Mouse (Mus musculus) hindbrain, embryonic 16.5 days (tissue): ENCODE data around the gene Ugt1a9. TPM values are rescaled to one million over a fixed set of nuclear protein-coding genes. Genes with fewer than 3 reads are reported as not detected.

Experiments
- ATAC-seq: fragments of 200-750 bp; cut with Nextera tagmentation; 2 replicates; pipeline ENCODE4 v1.8.0; 2017; ENCODE audit warnings: moderate TSS enrichment, moderate library complexity
- H3K27ac ChIP-seq: fragments of 300-500 bp; sonication (generic); 2 replicates; pipeline ENCODE4 v1.5.1; 2014; ENCODE audit warnings: low read depth, mild to moderate bottlenecking, control low read depth, low read length, moderate library complexity
- H3K27me3 ChIP-seq: fragments of 300-500 bp; sonication (generic); replicated peaks from 2 replicates; pipeline ENCODE4 v1.6.1; 2014; ENCODE audit warnings: low read length; ENCODE audit not compliant: control insufficient read depth, insufficient read depth
- H3K36me3 ChIP-seq: fragments of 300-500 bp; sonication (generic); 2 replicates; pipeline ENCODE4 v1.6.1; 2014; ENCODE audit warnings: mild to moderate bottlenecking, low read length, moderate library complexity, mixed read lengths; ENCODE audit not compliant: control insufficient read depth, insufficient read depth
- H3K4me1 ChIP-seq: fragments of 300-500 bp; sonication (generic); 2 replicates; pipeline ENCODE4 v1.6.1; 2014; ENCODE audit warnings: low read depth, low read length; ENCODE audit not compliant: control insufficient read depth, insufficient read depth
- H3K4me2 ChIP-seq: fragments of 300-500 bp; sonication (generic); 2 replicates; pipeline ENCODE4 v1.6.1; 2014; ENCODE audit warnings: mild to moderate bottlenecking, low read length, control low read depth, moderate library complexity
- H3K4me3 ChIP-seq: fragments of 300-500 bp; sonication (generic); 2 replicates; pipeline ENCODE4 v1.5.1; 2014; ENCODE audit warnings: mild to moderate bottlenecking, low read length, control low read depth, moderate library complexity
- H3K9ac ChIP-seq: fragments of 300-500 bp; sonication (generic); 2 replicates; pipeline ENCODE4 v1.6.1; 2014; ENCODE audit warnings: low read depth, mild to moderate bottlenecking, control low read depth, low read length, moderate library complexity
- H3K9me3 ChIP-seq: fragments of 300-500 bp; sonication (generic); 2 replicates; pipeline ENCODE4 v1.6.1; 2014; ENCODE audit warnings: mild to moderate bottlenecking, low read length, moderate library complexity; ENCODE audit not compliant: control insufficient read depth
- WGBS: fragments of 180-500 bp; shearing (Covaris S2); extraction: QIAGEN DNeasy Blood & Tissue Kit; methylation state at CpG from one replicate; pipeline ENCODE4 v1.1.7; 2014; 5-methylcytosine and 5-hydroxymethylcytosine counted together
- polyA plus RNA-seq: library from polyadenylated mRNA; unstranded; fragments of >200 nt; fragmentation: Nextera tagmentation; extraction: Ambion mirVana; gene quantifications from 2 replicates; pipeline ENCODE4 v1.2.1, GENCODE M21; 2015

Gene Ugt1a9
- polyA plus RNA-seq, 1 experiment from 2014 or later: not detected

DNA sequence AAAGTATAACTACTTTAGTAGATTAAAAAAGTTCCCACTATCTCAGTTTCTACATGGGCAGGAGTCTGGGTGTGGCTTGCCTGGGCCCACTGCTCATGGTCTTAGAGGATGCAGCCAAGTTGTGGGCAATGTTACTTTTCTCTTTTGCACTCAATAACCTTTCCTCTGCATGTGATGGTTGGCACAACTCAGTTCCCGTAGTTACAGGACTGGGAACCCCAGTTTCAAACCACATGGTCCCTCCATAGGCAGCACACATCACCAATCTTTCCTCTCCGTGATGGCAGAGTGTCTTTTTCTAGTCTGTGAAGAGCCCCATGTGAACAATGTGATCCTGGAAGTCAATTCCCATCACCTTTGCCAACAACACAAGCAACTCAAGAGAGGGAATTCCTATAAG is 156.9 kb downstream of the Ugt1a9 start:
- Histone ChIP-seq H3K9me3 (peaks cover 71% of the 10 kb centered on the region), H3K4me3 (no peak overlapping the region), H3K9ac (no peak overlapping the region), H3K27me3 (no peaks in the 10 kb centered on the region), H3K36me3 (no peaks in the 10 kb centered on the region), H3K27ac (no peak overlapping the region), H3K4me1 (no peaks in the 10 kb centered on the region), H3K4me2 (no peak overlapping the region)
- no peak for ATAC-seq
- WGBS: 56% methylated on average over 2 of the region's 2 CpGs

DNA sequence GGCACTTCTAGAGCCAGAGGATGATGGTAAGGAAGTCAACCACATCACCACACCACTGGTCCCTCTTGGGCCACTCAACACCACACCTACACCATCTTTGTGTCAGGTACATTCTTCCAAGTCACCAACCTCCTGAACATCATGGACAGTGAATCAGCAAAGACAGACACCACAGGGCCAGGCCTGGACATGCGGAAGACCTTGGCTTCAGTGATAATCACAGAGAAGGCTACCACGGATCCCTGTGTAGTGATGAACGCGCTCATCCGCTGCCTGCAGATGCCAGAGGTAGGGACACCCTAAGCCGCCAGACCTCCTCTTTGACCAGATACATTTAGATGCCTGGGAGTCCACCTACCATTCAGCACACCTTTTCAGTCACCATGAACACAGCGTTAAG is 157.5 kb downstream of the Ugt1a9 start:
- Histone ChIP-seq H3K27me3 (no peaks in the 10 kb centered on the region), H3K9me3 (peaks cover 77% of the 10 kb centered on the region), H3K4me3 (no peak overlapping the region), H3K36me3 (no peaks in the 10 kb centered on the region), H3K4me1 (no peaks in the 10 kb centered on the region), H3K9ac (no peak overlapping the region), H3K27ac (no peak overlapping the region), H3K4me2 (no peak overlapping the region)
- 70% methylated on average over 7 of the region's 7 CpGs for WGBS
- ATAC-seq: no peak

DNA sequence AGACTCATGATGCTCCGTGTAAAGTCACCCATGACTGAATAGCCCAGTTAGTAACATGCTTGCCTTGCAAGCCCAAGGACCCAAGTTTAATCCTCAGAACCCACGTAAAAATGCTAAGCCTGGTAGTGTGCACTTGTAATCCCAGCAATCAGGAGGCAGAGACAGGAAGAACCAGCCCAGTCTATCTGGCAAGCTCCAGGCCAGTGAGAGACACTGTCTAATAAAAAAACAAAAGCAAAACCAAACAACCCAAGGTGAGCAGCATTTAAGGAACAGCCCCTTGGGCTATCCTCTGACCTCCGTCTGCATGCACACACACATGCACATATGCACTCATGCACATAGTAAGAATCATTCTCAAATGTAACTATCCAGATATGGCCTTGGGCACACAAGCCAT is 159.0 kb downstream of the Ugt1a9 start:
- no peak overlapping the region for H3K4me2 ChIP-seq
- no peaks in the 10 kb centered on the region for H3K27me3 ChIP-seq
- no peak overlapping the region for H3K4me3 ChIP-seq
- no peaks in the 10 kb centered on the region for H3K4me1 ChIP-seq
- ATAC-seq: no peak
- no peak overlapping the region for H3K9ac ChIP-seq
- WGBS: 83% methylated on average over 3 of the region's 3 CpGs
- no peaks in the 10 kb centered on the region for H3K36me3 ChIP-seq
- H3K9me3 ChIP-seq: peaks cover 92% of the 10 kb centered on the region
- H3K27ac ChIP-seq: no peak overlapping the region

DNA sequence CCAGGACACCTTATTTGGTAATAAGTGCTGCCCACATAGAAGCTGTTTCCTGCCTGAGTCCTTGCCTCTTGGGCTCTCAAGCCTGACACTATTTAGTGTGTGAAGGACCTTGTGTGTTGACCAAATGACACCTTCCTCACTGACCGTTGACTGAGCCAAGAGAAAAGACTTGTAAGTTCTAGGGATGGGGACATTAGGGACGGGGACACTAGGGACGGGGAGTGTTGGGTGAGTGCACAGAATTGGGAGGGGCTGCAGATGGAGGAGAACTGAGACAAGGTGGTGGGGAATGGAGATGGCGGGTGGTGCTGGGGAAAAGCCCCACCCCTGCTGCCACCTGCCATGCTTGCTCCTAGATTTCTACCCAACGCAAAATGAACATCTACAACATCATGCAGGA is 159.4 kb downstream of the Ugt1a9 start:
- no peaks in the 10 kb centered on the region for H3K27me3 ChIP-seq
- no peaks in the 10 kb centered on the region for H3K4me1 ChIP-seq
- no peak for ATAC-seq
- H3K36me3 ChIP-seq: no peaks in the 10 kb centered on the region
- no peak overlapping the region for H3K4me3 ChIP-seq
- peaks cover 96% of the 10 kb centered on the region for H3K9me3 ChIP-seq
- no peak overlapping the region for H3K9ac ChIP-seq
- H3K4me2 ChIP-seq: no peak overlapping the region
- H3K27ac ChIP-seq: no peak overlapping the region
- WGBS: 84% methylated on average over 5 of the region's 5 CpGs

DNA sequence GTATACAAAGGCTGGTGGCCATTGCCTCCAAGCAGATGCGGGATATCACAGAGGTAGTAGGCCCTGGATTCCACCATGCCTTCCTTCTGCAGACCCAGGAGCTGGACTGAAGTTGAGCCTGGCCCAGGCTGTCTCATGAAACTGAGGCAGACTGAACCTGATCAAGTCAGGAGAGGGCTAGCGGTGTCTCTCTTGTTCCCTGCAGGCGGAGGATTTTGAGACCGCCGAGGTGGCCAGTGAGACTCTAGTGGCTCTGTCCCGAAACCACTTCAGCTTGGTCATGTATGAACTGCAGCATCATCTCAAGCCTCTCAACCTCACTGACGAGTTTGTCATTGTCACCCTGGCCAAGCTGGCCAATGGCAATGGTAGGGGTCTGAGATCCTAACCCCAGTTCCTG is 159.8 kb downstream of the Ugt1a9 start:
- no peak overlapping the region for H3K27ac ChIP-seq
- peaks cover 98% of the 10 kb centered on the region for H3K9me3 ChIP-seq
- no peak overlapping the region for H3K4me3 ChIP-seq
- H3K36me3 ChIP-seq: no peaks in the 10 kb centered on the region
- H3K9ac ChIP-seq: no peak overlapping the region
- H3K27me3 ChIP-seq: no peaks in the 10 kb centered on the region
- WGBS: 78% methylated on average over 7 of the region's 7 CpGs
- no peaks in the 10 kb centered on the region for H3K4me1 ChIP-seq
- no peak for ATAC-seq
- no peak overlapping the region for H3K4me2 ChIP-seq

DNA sequence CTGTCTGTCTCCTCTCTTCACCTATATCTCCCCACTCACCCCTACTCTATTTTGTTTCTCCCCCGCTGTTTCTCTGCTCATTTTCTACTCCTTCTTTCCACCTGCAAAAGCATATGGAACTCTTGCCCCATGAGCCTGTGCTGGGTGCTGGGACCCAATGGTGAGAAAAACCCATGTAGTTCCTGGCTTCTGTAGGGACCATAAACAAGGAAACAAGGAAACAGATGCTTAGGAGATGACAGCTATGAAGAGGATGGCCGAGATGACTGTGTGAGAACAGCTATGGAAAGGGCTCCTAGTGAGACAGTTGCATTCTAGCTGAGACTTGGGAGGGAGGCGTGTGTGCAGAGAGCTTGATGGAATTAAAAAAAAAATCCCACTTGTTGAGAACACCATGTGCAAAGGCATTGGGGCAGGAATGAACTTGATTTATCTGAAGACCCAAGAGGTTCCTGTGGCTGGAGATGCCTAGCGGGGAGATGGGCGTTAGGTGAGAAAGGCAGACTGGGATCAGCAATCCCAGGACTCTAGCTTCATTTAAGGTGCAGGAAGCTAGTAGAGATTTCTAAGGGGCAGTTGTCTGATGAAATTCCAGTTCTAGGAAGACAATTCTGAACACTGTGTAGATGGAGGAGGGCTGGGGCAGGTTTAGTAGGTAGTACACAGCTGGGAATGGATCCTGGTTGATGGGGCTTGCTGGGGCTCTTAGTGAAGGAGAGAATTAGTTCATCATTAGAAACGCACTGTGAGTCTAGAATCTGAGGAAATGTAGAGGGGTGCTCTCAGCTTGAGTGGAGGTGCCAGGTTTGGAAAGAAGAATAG is 160.6 kb downstream of the Ugt1a9 start:
- Histone ChIP-seq H3K9me3 (peaks cover 98% of the 10 kb centered on the region), H3K4me1 (no peaks in the 10 kb centered on the region), H3K9ac (no peak overlapping the region), H3K4me2 (no peak overlapping the region), H3K27me3 (no peaks in the 10 kb centered on the region), H3K4me3 (no peak overlapping the region), H3K36me3 (no peaks in the 10 kb centered on the region), H3K27ac (no peak overlapping the region)
- no peak for ATAC-seq
- WGBS: 79% methylated on average over 6 of the region's 6 CpGs

DNA sequence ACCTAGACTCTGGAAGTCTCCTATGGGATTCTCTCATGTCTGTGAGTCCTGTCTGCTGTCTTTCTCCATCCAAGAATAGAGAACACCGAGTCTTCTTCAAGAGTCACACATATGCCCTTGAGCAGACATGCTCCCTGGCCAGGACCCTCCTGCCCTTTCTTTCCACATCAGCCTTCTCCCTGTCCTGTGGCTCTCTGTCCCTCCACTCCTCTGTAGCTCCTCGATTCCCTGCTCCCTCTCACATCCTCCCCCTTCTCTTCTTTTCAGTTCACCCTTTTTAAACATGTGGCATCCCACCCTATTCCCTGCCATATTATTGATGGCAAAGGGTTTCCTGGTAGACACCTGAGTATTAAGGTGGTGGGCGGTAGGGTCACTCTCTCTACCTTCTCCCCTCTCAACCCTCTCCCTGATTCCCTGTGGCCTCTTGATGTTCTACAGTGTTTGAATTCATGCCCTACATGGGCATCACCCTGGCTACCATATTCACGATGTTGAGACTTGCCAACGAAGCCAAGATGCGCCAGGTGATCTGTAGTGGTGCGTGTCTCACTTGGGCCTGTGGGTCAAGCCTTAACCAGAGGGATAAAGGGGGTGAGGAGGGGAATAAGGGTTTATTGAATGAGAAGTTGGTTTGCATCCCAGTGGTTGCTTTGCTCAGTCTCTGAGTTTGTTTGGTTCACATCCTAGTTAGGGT is 161.4 kb downstream of the Ugt1a9 start:
- no peak overlapping the region for H3K4me2 ChIP-seq
- H3K27ac ChIP-seq: no peak overlapping the region
- no peaks in the 10 kb centered on the region for H3K27me3 ChIP-seq
- ATAC-seq: no peak
- peaks cover 96% of the 10 kb centered on the region for H3K9me3 ChIP-seq
- WGBS: 71% methylated on average over 7 of the region's 7 CpGs
- no peaks in the 10 kb centered on the region for H3K4me1 ChIP-seq
- no peaks in the 10 kb centered on the region for H3K36me3 ChIP-seq
- H3K4me3 ChIP-seq: no peak overlapping the region
- H3K9ac ChIP-seq: no peak overlapping the region

DNA sequence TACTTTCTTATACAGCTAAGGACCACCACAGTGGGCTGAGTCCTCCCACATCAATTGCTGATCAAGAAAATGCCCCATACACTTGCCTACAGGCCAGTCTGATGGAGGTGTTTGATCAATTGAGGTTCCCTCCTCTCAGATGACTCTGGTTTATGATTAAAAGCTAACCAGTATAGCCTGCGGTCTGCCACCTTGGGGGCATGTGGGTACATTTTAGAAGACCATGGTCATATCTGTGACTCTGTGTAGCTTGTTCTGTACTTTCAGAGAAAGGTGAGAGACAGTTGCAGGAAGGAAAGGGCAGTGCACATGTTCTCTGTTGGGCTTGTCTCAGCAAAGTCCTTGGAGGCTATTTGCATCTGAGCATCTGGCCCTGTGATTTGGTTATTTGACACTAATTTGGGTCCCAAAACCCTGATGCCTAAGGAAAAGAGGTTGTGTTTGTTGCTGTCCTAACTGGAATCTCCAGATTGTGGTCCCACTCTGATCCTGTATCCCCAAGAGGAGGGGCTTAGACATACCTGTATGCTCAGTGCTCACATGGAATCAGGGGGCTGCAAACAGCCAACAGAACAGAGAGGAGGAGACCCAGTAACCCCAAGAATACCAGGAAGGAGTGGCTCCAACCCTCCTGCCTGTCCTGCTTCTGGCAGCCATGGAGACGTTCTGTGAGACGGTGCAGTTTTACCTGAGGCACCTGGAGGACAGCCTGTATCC is 162.2 kb downstream of the Ugt1a9 start:
- Histone ChIP-seq H3K4me2 (no peak overlapping the region), H3K9me3 (peaks cover 97% of the 10 kb centered on the region), H3K4me1 (no peaks in the 10 kb centered on the region), H3K36me3 (no peaks in the 10 kb centered on the region), H3K9ac (no peak overlapping the region), H3K4me3 (no peak overlapping the region), H3K27me3 (no peaks in the 10 kb centered on the region), H3K27ac (no peak overlapping the region)
- ATAC-seq: no peak
- WGBS: 53% methylated on average over 3 of the region's 3 CpGs
